10 mouse cellular contexts compared by ENCODE assay signal in genomic region chr15:81062175-81062588, GRCm38 (mm10).
A peak's percentile ranks its signal among the peaks of the same experiment; 100 is the strongest.
DNase-seq lines count a peak whose midpoint lies in the region; ATAC-seq and TF ChIP-seq lines count a peak whose summit lies in the region.
"Had no signal": no experiment of that assay in that cellular context is flagged by ENCODE, and none has a peak within 500 bp of the region (broad histone marks: within the 10 kb centered on the region; RNA-seq: fewer than 3 reads in every experiment).

No protein-coding gene starts in this region.

- H3K4me2 ChIP-seq in lung, embryonic 14.5 days, result peak overlapping the region; percentile 36; the same call in 1 of the 2 replicates
- peak overlapping the region; percentile 44 for H3K4me2 ChIP-seq in embryonic facial prominence, embryonic 13.5 days
- peak overlapping the region; percentile 40 for H3K4me2 ChIP-seq in kidney, embryonic 16.5 days (replicated peaks; ENCODE audit: low read depth, low read length)

- WGBS in lung, embryonic 14.5 days, result 8% methylated on average over 8 of the region's 8 CpGs
- 3% methylated on average over 8 of the region's 8 CpGs for WGBS in embryonic facial prominence, embryonic 13.5 days
- WGBS in kidney, embryonic 16.5 days, result 5% methylated on average over 8 of the region's 8 CpGs

- no peak overlapping the region; the same call in 1 of the 2 replicates for H3K9ac ChIP-seq in lung, embryonic 14.5 days
- no peak overlapping the region for H3K9ac ChIP-seq in embryonic facial prominence, embryonic 13.5 days
- H3K9ac ChIP-seq in kidney, embryonic 16.5 days (replicated peaks; ENCODE audit: low read length), result peak overlapping the region; percentile 39; the same call in 1 of the 2 replicates
- H3K9ac ChIP-seq: liver, embryonic 14.5 days had no signal

- H3K4me3 ChIP-seq in lung, embryonic 14.5 days (ENCODE audit: low read depth, low read length), result no peak overlapping the region
- no peak overlapping the region for H3K4me3 ChIP-seq in embryonic facial prominence, embryonic 13.5 days
- H3K4me3 ChIP-seq in kidney, embryonic 16.5 days (ENCODE audit: low read length), result 0 out of 2 replicates have a peak overlapping the region, but pooled peaks have one; percentile 1
- H3K4me3 ChIP-seq: erythroblast, embryonic 14.5 days had no signal

- peak; percentile 76 for DNase-seq in lung, embryonic 14.5 days
- DNase-seq in lung, adult 18-20 months, result no peak
- peak; percentile 88 for DNase-seq in skeletal muscle tissue, adult 2 months (ENCODE audit: low read depth, low spot score)
- no peak for DNase-seq in c-Kit-positive CD71-positive TER-119-positive erythroid progenitor cells, embryonic 14.5 days (ENCODE audit: low spot score)
- no peak for DNase-seq in urinary bladder, postnatal 36 days (ENCODE audit: low spot score in 2 of 2)

- peak; percentile 65 for ATAC-seq in lung, embryonic 14.5 days (ENCODE audit: insufficient read depth)
- ATAC-seq in embryonic facial prominence, embryonic 13.5 days (ENCODE audit: insufficient number of reproducible peaks, insufficient read depth, low FRiP score, low TSS enrichment, low read depth), result no peak; the same call in 1 of the 2 replicates
- peak; percentile 91 for ATAC-seq in kidney, embryonic 16.5 days (ENCODE audit: low FRiP score, low TSS enrichment)
- no peak for ATAC-seq in monocyte, adult 5-6 weeks (replicated peaks; ENCODE audit: insufficient number of reproducible peaks, low FRiP score, low TSS enrichment, poor library complexity, severe bottlenecking)

- no peaks in the 10 kb centered on the region for H3K27me3 ChIP-seq in lung, embryonic 14.5 days (ENCODE audit: insufficient read depth, low read length)
- H3K27me3 ChIP-seq in embryonic facial prominence, embryonic 13.5 days, result no peaks in the 10 kb centered on the region
- no peaks in the 10 kb centered on the region for H3K27me3 ChIP-seq in kidney, embryonic 16.5 days (ENCODE audit: insufficient read depth, low read length)

- H3K4me1 ChIP-seq in lung, embryonic 14.5 days (ENCODE audit: insufficient read depth), result peaks cover 12% of the 10 kb centered on the region
- H3K4me1 ChIP-seq in embryonic facial prominence, embryonic 13.5 days, result peaks cover 24% of the 10 kb centered on the region
- H3K4me1 ChIP-seq in kidney, embryonic 16.5 days (ENCODE audit: insufficient read depth, low read length), result peaks cover 28% of the 10 kb centered on the region

- no peaks in the 10 kb centered on the region for H3K9me3 ChIP-seq in lung, embryonic 14.5 days (ENCODE audit: low read depth, low read length)
- no peaks in the 10 kb centered on the region for H3K9me3 ChIP-seq in embryonic facial prominence, embryonic 13.5 days
- H3K9me3 ChIP-seq in kidney, embryonic 16.5 days (ENCODE audit: low read length), result no peaks in the 10 kb centered on the region

- H3K36me3 ChIP-seq in lung, embryonic 14.5 days (ENCODE audit: insufficient read depth), result no peaks in the 10 kb centered on the region
- no peaks in the 10 kb centered on the region for H3K36me3 ChIP-seq in embryonic facial prominence, embryonic 13.5 days
- H3K36me3 ChIP-seq in kidney, embryonic 16.5 days (ENCODE audit: insufficient read depth, low read length), result no peaks in the 10 kb centered on the region

- TF ChIP-seq CTCF in lung, embryonic 14.5 days (IDR thresholded peaks at IDR 0.05; ENCODE audit: low read depth), result no peak

- H3K27ac ChIP-seq in lung, embryonic 14.5 days (ENCODE audit: low read depth), result peak overlapping the region; percentile 77
- H3K27ac ChIP-seq in embryonic facial prominence, embryonic 13.5 days, result peak overlapping the region; percentile 83
- peak overlapping the region; percentile 91 for H3K27ac ChIP-seq in kidney, embryonic 16.5 days (ENCODE audit: low read length)
- H3K27ac ChIP-seq: liver, embryonic 14.5 days had no signal

Comparison
In these comparisons a context has a peak if more than half of its experiments do, and no peak if none do; other contexts are left out.
1. DNase-seq: peak in lung, embryonic 14.5 days (single experiment) and skeletal muscle tissue, adult 2 months (single experiment); none in lung, adult 18-20 months (0 of 2), c-Kit-positive CD71-positive TER-119-positive erythroid progenitor cells, embryonic 14.5 days (single experiment) and urinary bladder, postnatal 36 days (0 of 2).
2. ATAC-seq: peak in lung, embryonic 14.5 days (single experiment) and kidney, embryonic 16.5 days (single experiment); none in embryonic facial prominence, embryonic 13.5 days (single experiment) and monocyte, adult 5-6 weeks (single experiment).
3. Peak in every context shown above with its lines, with median percentiles within 50 percentile points of each other: H3K27ac ChIP-seq and H3K4me2 ChIP-seq.